Mouse (Mus musculus): ENCODE results near the gene Cpt2.

GRCm38 (mm10) chr4:107886371-107886770 lies 37.0 kb downstream of the Cpt2 start:
- TF ChIP-seq ZC3H11A (IDR thresholded peaks at IDR 0.05; ENCODE audit: borderline replicate concordance, low read depth, low read length), result no peak
- no peak for TF ChIP-seq CHD2 (IDR thresholded peaks at IDR 0.05; ENCODE audit: low read depth, low read length)
- no peak for TF ChIP-seq HCFC1 (IDR thresholded peaks at IDR 0.05; ENCODE audit: borderline replicate concordance, insufficient read depth, low read length)
- TF ChIP-seq ZNF384 (IDR thresholded peaks at IDR 0.05; ENCODE audit: low read depth, low read length), result no peak
